Mouse (Mus musculus) lung, adult 18-20 months (tissue): ENCODE results near the gene S1pr3.

Source experiments
- DNase-seq, 2 experiments: peaks; one replicate each; pipeline ENCODE4 v3.0.0; 2022; ENCODE audit warnings: mixed read lengths in 2 of 2

Gene S1pr3

DNA sequence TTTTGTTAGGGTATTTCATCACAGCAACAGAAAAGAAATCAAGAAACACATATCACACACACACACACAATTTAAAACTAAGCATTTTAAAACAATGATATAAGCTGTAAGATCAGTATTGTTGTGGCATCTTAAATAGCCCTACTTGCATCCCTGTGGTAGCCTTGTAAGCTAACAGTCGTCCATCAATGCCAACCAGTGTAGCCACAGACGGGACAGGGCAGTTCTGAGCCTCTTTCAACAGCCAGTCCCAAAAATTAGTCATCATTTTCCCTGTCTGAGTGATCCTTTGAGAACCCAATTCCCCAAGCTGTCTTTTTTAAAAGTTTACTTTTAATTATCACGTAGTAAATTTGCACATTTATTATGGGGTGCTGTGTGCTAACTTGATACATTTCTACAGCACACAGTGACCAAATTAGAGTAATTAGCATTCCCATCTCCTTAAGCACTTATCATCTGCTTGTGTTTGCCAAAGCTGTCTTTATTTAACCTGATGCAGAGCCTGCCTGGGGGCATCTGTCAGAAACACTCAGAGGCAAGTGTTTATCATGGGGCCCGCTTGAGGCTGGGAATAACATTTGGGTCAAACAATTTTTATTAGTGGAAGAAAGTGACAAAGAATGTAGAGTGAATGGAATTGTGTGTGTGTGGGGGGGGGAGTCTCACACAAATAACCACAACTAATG lies 47.9 kb downstream of the S1pr3 start:
- DNase-seq: no peak

DNA sequence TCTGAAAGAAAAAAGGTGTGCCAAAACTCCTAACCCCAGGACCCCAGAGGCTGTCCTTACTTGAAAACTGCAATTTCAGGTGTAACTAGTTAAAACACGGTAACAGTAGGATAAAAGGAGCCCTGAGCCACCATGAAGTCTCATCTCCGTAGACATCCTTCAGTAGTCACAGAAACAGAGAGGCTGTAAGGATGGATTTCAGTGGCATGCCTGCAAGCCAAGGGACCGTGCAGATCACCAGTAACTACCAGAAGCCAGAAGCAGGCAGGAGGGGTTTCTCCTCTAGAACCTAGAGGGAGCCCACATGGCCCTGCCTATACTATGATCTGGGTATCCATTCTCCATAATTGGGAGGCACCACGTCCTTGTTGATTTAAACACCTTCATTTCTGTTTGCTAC lies 55.9 kb downstream of the S1pr3 start:
- DNase-seq: no peak

DNA sequence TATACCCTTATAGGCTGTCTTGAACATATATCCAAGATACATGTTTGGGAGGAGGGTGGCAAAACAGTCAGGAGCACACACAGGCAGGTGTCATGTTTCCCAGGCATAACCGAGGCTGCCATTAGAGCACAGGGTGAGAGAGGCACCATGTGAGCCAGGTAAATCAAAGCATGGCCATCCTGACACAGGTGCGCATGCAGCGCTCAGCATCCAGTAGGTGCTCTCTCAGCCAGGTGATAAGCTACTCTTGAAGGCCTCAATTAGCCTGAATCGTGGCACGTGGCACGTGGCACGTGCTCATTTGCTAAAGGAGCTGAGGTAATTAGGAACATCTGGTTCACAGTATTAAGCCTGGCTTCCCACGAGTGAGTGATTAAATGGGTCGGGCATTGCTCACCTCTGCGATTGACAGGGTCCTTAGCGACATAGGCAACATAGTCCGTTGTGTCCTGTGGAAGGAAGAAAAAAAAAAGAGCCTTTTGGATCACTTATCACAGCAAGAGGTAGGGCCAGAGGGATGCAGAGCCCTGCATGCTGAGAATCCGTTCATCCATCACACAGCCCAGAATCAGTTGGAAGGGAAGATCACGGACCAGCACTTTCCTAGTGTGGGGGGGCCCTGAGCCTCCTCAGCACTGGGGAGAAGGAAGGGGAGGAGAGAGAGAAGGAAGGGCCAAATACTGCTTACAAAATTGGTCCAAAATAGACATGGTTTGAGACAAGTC lies 57.8 kb downstream of the S1pr3 start:
- DNase-seq: no peak

DNA sequence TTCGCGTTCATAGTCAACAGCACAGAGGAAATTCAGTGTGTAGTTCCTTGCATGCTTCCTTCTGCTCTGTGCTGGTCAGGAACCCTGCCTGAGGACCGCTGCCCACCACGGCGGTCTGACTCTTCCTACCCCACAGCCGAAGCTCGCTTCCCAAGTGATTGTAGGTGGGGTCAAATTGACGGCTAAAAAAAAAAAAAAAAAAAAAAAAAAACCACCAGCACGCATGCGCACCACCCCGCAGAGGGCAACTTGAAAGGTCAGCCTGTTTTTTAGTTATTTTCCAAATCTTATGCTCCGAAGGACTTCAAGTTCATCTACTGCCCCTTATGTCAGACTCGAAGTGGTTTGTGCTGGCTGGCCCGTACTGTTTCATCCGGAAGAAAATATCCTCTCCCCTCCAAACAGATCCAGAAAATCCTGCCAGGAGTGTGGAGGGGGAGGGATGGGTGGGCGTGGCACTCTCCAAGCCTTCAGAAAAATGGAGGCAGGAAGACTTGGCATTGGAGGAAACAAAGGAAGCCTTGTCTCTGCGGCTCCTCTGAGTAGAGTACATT lies 60.3 kb downstream of the S1pr3 start:
- DNase-seq: no peak
